Mouse (Mus musculus) heart, adult 2 months (tissue): ENCODE data around the gene Serpine2.

Experiments
- CTCF ChIP-seq: fragments of 200-600 bp; IDR thresholded peaks from 2 replicates; pipeline ENCODE4 v1.8.1; 2022; ENCODE audit warnings: antibody characterized with exemption, mild to moderate bottlenecking, moderate library complexity
- EP300 ChIP-seq: fragments of 200-500 bp; IDR thresholded peaks from 2 replicates; pipeline ENCODE4 v1.6.1; 2011; ENCODE audit warnings: low read depth, low read length, control low read depth; ENCODE audit not compliant: insufficient read depth
- POLR2A ChIP-seq: fragments of 200-500 bp; IDR thresholded peaks from 2 replicates; pipeline ENCODE4 v1.6.1; 2011; ENCODE audit warnings: mild to moderate bottlenecking, low read depth, low read length, control low read depth; ENCODE audit not compliant: insufficient read depth

- TF ChIP-seq CTCF = no peak
- no peak for TF ChIP-seq EP300
- no peak for TF ChIP-seq POLR2A
Measured at GRCm38 (mm10) chr1:79752015-79752695, 108.8 kb downstream of the Serpine2 start.
